Mouse (Mus musculus) Muller cell, postnatal 12 days (primary cell): ENCODE measurements at regions not wholly inside any gene's neighbourhood (a gene's known extent, or its start where the extent isn't known, plus 50 kb on each side); places are given as distances from the start of the nearest gene placed in this dataset.

Source experiments
- DNase-seq: peaks from one replicate; pipeline ENCODE4 v3.0.0-alpha.2; 2015; ENCODE audit errors: inconsistent ontology term

DNA sequence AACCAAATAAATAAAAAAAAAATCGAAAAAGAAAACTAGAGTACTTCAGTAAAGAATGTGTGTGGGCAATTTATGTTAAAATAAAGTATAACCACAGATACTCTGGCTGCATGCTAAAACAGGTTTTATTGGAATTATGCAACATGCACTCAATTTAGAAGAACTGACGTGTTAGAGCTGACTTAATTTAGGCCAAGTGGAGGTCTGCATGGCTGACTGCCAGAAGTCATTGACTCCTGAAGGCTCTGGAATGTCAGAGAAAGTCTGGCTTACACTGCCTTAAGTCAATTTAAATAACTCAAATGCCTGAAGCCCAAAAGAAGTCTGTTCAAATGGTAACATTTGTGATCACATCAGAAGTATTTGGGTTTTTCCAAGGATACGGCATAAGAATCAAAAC is 198.1 kb upstream of the Gm10192 start:
- peak; percentile 52 for DNase-seq

DNA sequence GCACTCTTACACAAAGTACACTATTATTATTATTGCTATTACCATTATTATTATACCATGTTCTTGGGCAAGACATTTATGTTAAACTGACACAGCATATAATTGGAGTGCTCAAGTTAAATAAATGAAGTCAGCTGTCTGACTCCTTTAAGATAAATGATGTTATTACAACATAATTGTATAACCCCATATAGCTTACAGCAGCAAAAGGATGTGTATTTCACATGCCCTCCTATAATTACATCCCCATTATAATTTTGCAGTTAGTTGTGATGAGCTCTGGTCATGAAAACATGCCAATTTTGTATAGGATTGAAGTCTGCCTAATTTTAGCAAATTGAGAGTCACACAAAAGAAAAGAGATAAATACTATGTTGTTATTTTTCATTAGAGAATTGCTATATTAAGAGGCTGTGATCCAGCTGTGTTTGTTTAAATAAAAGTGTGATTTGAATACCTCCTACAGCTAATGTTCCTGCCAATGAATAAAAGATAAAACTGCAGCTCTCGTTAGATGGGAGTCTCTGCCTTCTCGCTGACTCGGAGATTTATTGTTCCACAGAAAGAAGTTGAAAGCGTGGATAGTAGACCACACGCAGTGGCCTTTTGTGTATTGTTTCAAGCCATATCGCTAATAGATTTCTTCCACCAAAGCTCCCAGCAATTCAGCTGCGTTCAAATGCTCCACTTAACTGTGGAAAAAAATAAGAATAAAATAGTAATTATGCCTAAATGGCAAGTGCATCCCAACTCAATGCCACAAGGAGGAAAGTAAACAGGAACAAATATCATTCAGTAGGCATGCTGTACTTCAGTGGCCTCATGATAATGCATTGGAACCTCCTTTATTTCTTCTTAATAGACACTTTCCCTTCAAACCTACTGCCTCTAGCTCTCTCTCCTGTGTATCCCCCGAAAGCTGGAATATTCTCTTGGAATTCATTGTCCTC is 194.9 kb upstream of the Gm10192 start:
- DNase-seq, result no peak

DNA sequence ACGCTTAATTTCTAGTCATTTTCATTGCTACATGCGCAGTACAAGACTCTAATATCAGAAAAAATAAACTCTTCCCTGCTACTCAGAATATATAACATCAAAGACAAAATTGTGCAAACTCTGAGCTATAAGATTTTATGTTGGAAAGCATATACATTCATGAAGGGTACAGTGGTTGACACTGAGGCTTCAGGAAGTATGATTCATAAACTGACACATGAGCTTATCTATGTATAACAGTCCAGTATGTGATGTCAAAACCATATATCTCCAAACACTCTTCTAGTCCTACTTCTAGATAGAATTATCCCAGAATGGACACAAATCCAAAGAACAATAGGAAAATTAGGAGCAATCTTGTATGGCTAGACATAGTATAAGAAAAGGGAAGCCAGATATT is 177.5 kb upstream of the Gm10192 start:
- DNase-seq, result no peak

DNA sequence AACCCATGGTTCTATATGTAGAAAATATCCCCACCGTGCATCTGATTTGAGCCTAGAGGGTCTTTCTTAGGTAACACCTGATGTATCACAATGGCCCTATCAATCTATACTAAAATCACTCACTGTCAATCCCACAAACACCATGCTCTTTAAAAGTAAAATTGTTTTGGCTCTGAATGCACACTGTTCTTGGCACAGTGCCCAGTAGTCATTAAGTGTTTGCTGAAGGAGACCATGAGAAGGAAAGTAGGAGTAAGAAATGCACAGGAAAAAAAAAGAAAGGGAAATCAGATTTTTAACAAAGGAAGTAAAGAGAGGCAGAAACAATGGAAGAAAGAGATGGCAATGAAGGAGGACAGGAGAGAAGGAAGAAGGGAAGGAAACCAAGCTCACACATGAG is 175.0 kb upstream of the Gm10192 start:
- no peak for DNase-seq

DNA sequence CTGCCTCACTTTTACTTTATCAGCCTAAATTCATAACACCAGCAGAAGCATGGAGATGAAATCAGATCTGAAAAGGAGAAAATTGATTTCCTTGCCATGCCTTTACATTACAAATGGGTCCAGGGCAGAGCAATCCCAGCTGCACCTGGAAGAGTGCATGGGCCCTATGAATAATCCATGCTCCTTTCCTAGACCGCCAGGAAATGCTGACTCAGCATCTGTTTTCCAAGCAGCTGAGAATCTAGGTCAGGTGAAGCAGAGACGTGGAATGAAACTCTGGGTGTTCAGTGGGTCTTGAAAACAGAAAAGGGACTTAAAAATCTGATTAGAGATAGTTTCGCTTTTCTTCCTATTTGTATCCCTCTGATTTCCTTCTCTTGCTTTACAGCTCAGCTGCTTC is 163.8 kb upstream of the Gm10192 start:
- DNase-seq, result peak; percentile 32

DNA sequence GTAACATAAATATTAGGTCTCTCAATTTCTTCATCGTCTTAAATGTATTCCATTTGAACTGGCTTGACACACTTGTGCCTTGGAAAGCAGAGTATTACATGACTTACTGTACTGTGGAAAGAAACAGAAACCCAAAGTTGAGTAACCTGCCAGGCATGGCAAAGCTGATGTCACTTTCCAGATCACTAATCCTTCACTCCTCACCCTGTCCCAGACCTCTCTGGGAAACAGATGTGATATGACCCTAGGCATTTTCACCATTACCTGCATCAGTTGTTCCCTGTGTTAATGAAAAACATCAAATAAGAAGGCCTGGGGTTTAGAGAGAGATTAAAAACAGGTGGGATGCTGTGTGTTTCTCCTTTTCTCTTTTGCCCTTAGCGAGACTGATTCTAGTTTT is 161.4 kb upstream of the Gm10192 start:
- no peak for DNase-seq

DNA sequence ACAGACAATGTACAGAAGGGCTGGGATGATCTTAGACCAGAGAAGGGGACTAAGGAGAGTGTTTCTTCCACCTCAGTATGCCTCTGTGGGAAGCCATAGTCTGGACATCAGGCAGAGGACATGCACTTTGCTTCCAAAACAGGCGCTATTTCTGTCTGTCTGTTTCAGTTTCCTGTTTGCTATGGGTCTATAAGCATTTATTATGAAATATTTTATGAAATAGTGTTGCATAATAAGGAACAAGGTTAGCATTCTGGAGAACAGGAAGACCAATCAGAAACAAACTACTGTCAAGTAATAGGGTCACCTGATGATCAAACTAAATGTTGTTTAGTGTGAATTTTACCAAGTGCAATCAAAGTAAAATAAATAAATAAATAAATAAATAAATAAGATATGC is 160.4 kb upstream of the Gm10192 start:
- DNase-seq, result no peak
